Mouse (Mus musculus) kidney, embryonic 16.5 days (tissue): Measurements from ENCODE around the gene Foxn3. TPM values are rescaled to one million over a fixed set of nuclear protein-coding genes. Genes with fewer than 3 reads are reported as not detected.

ENCODE experiments used
- ATAC-seq: fragments of 200-750 bp; cut with Nextera tagmentation; 2 replicates; pipeline ENCODE4 v1.8.0; 2017; ENCODE audit warnings: moderate TSS enrichment; ENCODE audit not compliant: low FRiP score, low TSS enrichment
- H3K27ac ChIP-seq: fragments of 300-500 bp; sonication (generic); 2 replicates; pipeline ENCODE4 v1.5.1; 2014; ENCODE audit warnings: low read length
- H3K27me3 ChIP-seq: fragments of 300-500 bp; sonication (generic); 2 replicates; pipeline ENCODE4 v1.6.1; 2014; ENCODE audit warnings: low read length, control low read depth, mixed read lengths; ENCODE audit not compliant: insufficient read depth
- H3K36me3 ChIP-seq: fragments of 300-500 bp; sonication (generic); 2 replicates; pipeline ENCODE4 v1.6.1; 2014; ENCODE audit warnings: low read length, control low read depth, mixed read lengths; ENCODE audit not compliant: insufficient read depth
- H3K4me1 ChIP-seq: fragments of 300-500 bp; sonication (generic); 2 replicates; pipeline ENCODE4 v1.6.1; 2014; ENCODE audit warnings: low read length, control low read depth, mixed read lengths; ENCODE audit not compliant: insufficient read depth
- H3K4me2 ChIP-seq: fragments of 300-500 bp; sonication (generic); replicated peaks from 2 replicates; pipeline ENCODE4 v1.6.1; 2014; ENCODE audit warnings: low read depth, low read length
- H3K4me3 ChIP-seq: fragments of 300-500 bp; sonication (generic); 2 replicates; pipeline ENCODE4 v1.5.1; 2014; ENCODE audit warnings: mild to moderate bottlenecking, low read length
- H3K9ac ChIP-seq: fragments of 300-500 bp; sonication (generic); replicated peaks from 2 replicates; pipeline ENCODE4 v1.6.1; 2014; ENCODE audit warnings: low read length
- H3K9me3 ChIP-seq: fragments of 300-500 bp; sonication (generic); 2 replicates; pipeline ENCODE4 v1.6.1; 2016; ENCODE audit warnings: low read length, control low read depth
- WGBS: fragments of 180-500 bp; shearing (Covaris S2); extraction: QIAGEN DNeasy Blood & Tissue Kit; methylation state at CpG from one replicate; pipeline ENCODE4 v1.1.7; 2014; 5-methylcytosine and 5-hydroxymethylcytosine counted together
- polyA plus RNA-seq: library from polyadenylated mRNA; unstranded; fragments of >200 nt; fragmentation: Nextera tagmentation; extraction: Ambion mirVana; gene quantifications from 2 replicates; pipeline ENCODE4 v1.2.1, GENCODE M21; 2015

Gene Foxn3
- polyA plus RNA-seq, 1 experiment from 2014 or later: 54.0 TPM

DNA sequence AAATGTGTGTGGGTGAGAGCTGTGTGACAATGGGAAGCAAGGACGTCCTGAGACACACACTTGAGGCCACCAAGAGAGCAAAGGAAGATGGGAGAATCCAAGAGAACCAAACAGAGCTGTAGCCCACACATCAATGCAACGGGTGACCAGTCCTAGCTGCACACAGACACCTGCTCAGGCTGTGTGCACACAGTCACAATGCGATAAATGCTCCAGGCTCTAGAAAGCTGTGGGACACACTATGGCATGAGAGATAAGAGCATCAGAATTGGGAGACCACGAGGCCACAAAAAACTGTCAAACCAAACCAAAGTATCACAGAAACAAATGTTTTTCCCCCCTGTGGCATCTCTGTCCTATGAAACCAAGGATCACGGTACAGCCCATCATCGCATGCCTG is 319.1 kb downstream of the Foxn3 start:
- no peak for ATAC-seq
- Histone ChIP-seq H3K4me2 (no peak overlapping the region), H3K27ac (no peak overlapping the region), H3K36me3 (no peaks in the 10 kb centered on the region), H3K4me3 (no peak overlapping the region), H3K9me3 (no peaks in the 10 kb centered on the region), H3K9ac (no peak overlapping the region), H3K27me3 (no peaks in the 10 kb centered on the region), H3K4me1 (peaks cover 10% of the 10 kb centered on the region)
- WGBS: 87% methylated on average over 6 of the region's 6 CpGs

DNA sequence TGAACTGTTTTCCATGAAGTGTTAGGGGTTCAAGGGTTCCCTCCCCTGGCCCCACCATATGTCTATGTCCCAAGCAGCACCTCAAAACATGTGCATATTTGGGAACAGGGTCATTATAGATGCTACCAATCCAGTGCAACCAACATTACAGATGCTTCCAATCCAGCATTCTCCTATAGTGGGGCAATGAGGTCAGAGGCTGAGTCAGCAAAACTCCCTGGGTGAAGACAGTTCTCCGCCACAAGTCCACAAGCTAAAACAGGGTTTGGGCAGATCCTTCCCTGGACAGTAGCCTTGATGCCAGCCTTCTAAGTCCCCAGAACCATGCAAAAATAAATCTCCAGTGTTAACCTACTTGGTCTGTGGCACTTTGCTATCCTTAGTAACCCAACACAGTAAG is 320.1 kb downstream of the Foxn3 start:
- H3K4me3 ChIP-seq: no peak overlapping the region
- 88% methylated on average over 1 of the region's 1 CpGs for WGBS
- ATAC-seq: no peak
- no peaks in the 10 kb centered on the region for H3K36me3 ChIP-seq
- no peaks in the 10 kb centered on the region for H3K9me3 ChIP-seq
- no peaks in the 10 kb centered on the region for H3K27me3 ChIP-seq
- no peak overlapping the region for H3K9ac ChIP-seq
- no peak overlapping the region for H3K27ac ChIP-seq
- no peak overlapping the region for H3K4me2 ChIP-seq
- peaks cover 9% of the 10 kb centered on the region for H3K4me1 ChIP-seq

DNA sequence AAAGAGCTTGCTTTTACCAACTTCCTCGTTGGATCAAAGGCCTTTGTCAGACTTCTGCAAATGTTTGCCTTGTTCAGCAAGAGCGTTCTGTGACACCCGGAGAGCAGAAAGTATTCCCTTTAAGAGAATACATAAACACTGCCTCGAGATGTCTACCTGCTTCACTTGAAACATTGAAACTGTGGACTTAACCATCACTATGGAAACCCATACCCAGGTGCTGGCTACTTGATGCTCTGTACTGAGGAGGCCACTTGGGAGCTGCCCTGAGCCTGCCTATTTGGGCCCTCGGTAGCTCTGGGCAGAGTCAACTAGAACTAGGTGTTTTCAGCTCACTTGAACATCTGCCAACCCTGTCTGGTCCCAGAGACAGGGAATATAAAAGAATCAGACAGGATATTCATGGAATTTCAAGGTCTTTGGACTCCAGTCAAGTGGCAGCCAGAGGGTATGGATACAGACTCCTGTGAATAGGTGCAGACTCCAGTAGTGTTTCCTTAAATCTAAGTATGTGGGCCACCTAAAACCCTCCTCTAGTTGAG is 323.1 kb downstream of the Foxn3 start:
- Histone ChIP-seq H3K9ac (no peak overlapping the region), H3K4me1 (no peaks in the 10 kb centered on the region), H3K27me3 (no peaks in the 10 kb centered on the region), H3K9me3 (no peaks in the 10 kb centered on the region), H3K27ac (no peak overlapping the region), H3K36me3 (no peaks in the 10 kb centered on the region), H3K4me2 (no peak overlapping the region), H3K4me3 (no peak overlapping the region)
- ATAC-seq: no peak
- 70% methylated on average over 5 of the region's 5 CpGs for WGBS

DNA sequence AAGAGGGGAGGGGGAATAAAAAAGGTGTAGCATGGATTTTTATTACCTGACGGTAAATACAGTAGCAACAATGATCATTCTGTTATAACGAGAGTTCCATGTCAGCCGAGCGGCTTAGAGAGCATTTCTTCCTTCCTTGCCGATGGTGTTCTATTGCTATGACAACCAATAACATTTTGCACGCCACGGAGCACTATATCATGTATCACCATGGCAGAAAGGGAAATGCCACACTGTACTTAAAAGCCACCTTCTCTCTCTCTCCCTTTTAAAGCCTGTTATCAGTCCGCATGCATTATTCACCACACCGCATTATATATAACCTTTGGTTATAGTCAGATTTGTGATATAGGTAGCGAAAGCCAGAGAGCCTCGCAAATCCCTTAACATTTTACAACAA is 323.6 kb downstream of the Foxn3 start:
- 77% methylated on average over 11 of the region's 11 CpGs for WGBS
- H3K9me3 ChIP-seq: no peaks in the 10 kb centered on the region
- no peak overlapping the region for H3K27ac ChIP-seq
- no peaks in the 10 kb centered on the region for H3K36me3 ChIP-seq
- no peaks in the 10 kb centered on the region; the same call in 1 of the 2 replicates for H3K4me1 ChIP-seq
- no peak overlapping the region for H3K4me3 ChIP-seq
- H3K27me3 ChIP-seq: no peaks in the 10 kb centered on the region
- no peak overlapping the region for H3K4me2 ChIP-seq
- H3K9ac ChIP-seq: no peak overlapping the region
- no peak for ATAC-seq

DNA sequence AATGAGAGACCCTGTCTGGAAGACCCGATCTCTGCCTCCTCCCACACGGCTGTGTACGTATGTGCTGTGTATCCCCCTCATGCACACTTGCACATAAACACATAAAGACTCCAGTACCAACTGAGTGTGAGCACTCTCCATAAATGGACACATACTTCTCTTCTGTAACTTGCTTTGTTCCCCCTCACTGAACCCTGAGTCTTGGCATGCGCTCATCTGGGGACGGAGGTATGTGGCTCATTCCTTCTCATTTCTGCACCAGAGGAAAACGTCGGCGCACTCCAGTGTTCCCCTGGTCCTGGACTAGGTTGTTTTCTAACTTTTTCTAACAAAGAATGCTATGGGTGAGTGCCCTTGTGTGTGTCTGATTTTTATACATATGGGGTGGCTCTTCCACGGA is 325.9 kb downstream of the Foxn3 start:
- H3K9ac ChIP-seq: no peak overlapping the region
- no peak overlapping the region for H3K4me2 ChIP-seq
- H3K36me3 ChIP-seq: no peaks in the 10 kb centered on the region
- H3K27ac ChIP-seq: no peak overlapping the region
- 76% methylated on average over 9 of the region's 9 CpGs for WGBS
- no peaks in the 10 kb centered on the region; the same call in 1 of the 2 replicates for H3K4me1 ChIP-seq
- peak; percentile 52; the same call in 1 of the 2 replicates for ATAC-seq
- H3K9me3 ChIP-seq: no peaks in the 10 kb centered on the region
- no peaks in the 10 kb centered on the region for H3K27me3 ChIP-seq
- no peak overlapping the region for H3K4me3 ChIP-seq

DNA sequence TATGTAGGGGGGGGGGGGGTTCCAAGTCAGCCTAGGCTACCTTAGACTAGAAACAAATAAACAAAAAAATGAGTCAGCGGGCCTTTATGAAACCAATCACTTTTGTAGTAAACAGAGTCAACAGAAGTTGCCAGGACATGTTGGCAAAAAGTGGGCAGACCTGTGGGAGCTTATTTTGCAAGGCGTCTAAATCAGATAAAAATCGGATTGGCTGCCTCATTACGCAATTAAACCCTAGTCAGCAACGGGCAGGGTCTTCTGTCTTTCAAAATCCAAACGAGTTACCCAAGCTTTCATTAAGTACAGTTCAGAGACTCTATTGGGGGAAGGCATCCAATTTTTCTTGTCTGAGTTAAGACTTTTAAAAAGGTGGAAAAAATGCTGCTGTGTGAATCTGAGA is 329.0 kb downstream of the Foxn3 start:
- H3K9ac ChIP-seq: no peak overlapping the region
- WGBS: 70% methylated on average over 6 of the region's 6 CpGs
- no peaks in the 10 kb centered on the region for H3K9me3 ChIP-seq
- H3K4me3 ChIP-seq: no peak overlapping the region
- H3K27me3 ChIP-seq: no peaks in the 10 kb centered on the region
- no peak overlapping the region for H3K27ac ChIP-seq
- H3K4me2 ChIP-seq: no peak overlapping the region
- ATAC-seq: no peak
- H3K4me1 ChIP-seq: no peaks in the 10 kb centered on the region; the same call in 1 of the 2 replicates
- no peaks in the 10 kb centered on the region for H3K36me3 ChIP-seq

DNA sequence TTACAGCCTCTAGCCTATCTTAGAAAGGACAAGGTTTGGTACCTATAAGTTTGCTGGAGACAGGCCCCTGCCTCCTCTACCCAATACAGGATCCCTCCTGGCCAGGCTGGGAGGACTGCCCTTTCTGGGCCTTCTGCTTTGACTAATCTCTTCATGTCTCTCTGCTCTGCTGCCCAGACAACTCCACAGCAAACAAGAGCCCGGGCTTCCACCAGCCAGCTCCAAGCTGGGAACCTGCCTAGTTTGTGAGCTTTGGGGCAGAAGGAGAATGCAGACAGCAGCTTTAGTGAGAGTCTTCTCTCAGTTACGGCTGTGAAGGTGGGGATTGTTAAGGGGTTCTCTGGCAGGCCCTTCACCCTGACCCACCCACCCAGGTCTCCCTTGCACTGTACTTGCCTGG is 330.0 kb downstream of the Foxn3 start:
- no peak overlapping the region for H3K27ac ChIP-seq
- H3K4me1 ChIP-seq: no peaks in the 10 kb centered on the region; the same call in 1 of the 2 replicates
- H3K4me2 ChIP-seq: no peak overlapping the region
- no peak overlapping the region for H3K9ac ChIP-seq
- no peak for ATAC-seq
- H3K4me3 ChIP-seq: no peak overlapping the region
- H3K27me3 ChIP-seq: no peaks in the 10 kb centered on the region
- H3K36me3 ChIP-seq: no peaks in the 10 kb centered on the region
- H3K9me3 ChIP-seq: no peaks in the 10 kb centered on the region
- WGBS: 60% methylated on average over 2 of the region's 2 CpGs

DNA sequence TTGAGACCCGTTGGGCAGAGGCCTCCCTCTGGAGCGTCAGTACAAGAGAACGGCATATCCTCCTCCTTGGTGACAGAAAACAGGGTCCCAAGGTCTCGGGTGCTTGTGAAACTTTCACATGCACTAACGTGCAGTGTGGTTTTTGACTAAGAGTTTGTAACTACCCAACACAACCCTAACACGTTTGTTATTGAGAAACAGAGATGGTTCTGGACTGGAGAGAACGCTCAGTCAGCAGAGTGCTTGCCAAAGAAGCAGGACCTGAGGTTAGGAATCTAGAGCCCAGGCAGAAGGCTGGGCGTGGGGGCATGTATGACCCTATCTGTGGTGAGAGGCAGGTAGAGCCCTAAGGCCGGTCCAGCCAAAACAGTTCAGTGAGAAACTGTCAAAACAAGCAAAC is 330.9 kb downstream of the Foxn3 start:
- H3K36me3 ChIP-seq: no peaks in the 10 kb centered on the region
- no peak overlapping the region for H3K4me3 ChIP-seq
- no peaks in the 10 kb centered on the region for H3K9me3 ChIP-seq
- no peaks in the 10 kb centered on the region; the same call in 1 of the 2 replicates for H3K4me1 ChIP-seq
- no peak overlapping the region for H3K9ac ChIP-seq
- no peak for ATAC-seq
- H3K27ac ChIP-seq: no peak overlapping the region
- H3K27me3 ChIP-seq: no peaks in the 10 kb centered on the region
- 80% methylated on average over 9 of the region's 9 CpGs for WGBS
- no peak overlapping the region for H3K4me2 ChIP-seq

DNA sequence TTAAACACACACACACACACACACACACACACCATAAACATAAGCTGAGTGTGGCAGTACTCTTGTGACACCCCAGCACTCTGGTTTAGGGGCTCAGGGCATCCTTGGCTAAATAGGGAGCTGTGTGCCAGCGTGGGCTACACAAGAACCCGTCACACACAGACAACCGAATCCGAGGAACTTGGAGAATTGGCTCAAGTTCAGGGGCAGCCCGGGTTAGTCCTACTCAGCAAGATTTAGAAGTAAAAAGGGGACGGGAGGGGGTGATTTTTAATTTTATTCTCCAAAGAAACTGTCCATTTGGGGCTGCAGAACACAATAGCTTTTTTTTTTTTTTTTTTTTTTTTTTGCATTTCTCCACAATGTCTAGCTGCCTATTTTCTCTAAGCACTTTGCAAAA is 332.1 kb downstream of the Foxn3 start:
- H3K9me3 ChIP-seq: no peaks in the 10 kb centered on the region
- H3K4me3 ChIP-seq: no peak overlapping the region
- no peak for ATAC-seq
- H3K27me3 ChIP-seq: no peaks in the 10 kb centered on the region
- H3K27ac ChIP-seq: no peak overlapping the region
- no peaks in the 10 kb centered on the region for H3K36me3 ChIP-seq
- H3K4me1 ChIP-seq: no peaks in the 10 kb centered on the region; the same call in 1 of the 2 replicates
- H3K9ac ChIP-seq: no peak overlapping the region
- 73% methylated on average over 6 of the region's 6 CpGs for WGBS
- no peak overlapping the region for H3K4me2 ChIP-seq

DNA sequence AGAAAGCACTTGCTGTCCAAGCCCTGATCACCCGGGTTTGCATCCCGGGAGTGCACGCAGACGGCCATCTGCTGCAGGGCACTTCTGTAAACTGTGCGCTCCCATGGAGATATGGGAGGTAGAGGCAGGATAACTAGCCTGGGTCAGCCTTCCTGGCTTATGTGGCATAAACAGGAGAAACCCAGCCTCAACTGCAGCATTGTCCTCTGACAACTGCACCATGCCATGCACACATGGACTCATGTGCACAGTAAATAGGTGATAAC is 332.7 kb downstream of the Foxn3 start:
- Histone ChIP-seq H3K4me1 (no peaks in the 10 kb centered on the region; the same call in 1 of the 2 replicates), H3K9me3 (no peaks in the 10 kb centered on the region), H3K4me3 (no peak overlapping the region), H3K27me3 (no peaks in the 10 kb centered on the region), H3K4me2 (no peak overlapping the region), H3K27ac (no peak overlapping the region), H3K36me3 (no peaks in the 10 kb centered on the region), H3K9ac (no peak overlapping the region)
- no peak for ATAC-seq
- WGBS: 84% methylated on average over 5 of the region's 5 CpGs
